Mouse (Mus musculus) liver, embryonic 14.5 days (tissue): ENCODE data around the gene Ugt1a6b. TPM values are rescaled to one million over a fixed set of nuclear protein-coding genes. Genes with fewer than 3 reads are reported as not detected.

Experiments
- ATAC-seq: fragments of 200-750 bp; cut with Nextera tagmentation; 2 replicates; pipeline ENCODE4 v1.8.0; 2017; ENCODE audit warnings: moderate number of reproducible peaks, mild to moderate bottlenecking, moderate library complexity; ENCODE audit not compliant: insufficient read depth
- DNase-seq, 3 experiments: peaks; one replicate each; pipeline ENCODE4 v3.0.0-alpha.2; 2012 to 2013; ENCODE audit warnings: low read depth in 3 of 3, low spot score in 3 of 3
- H3K27ac ChIP-seq: fragments of 300-500 bp; sonication (generic); 2 replicates; pipeline ENCODE4 v1.5.1; 2014; ENCODE audit warnings: moderate library complexity, mild to moderate bottlenecking, control low read depth, inconsistent platforms
- H3K27me3 ChIP-seq: fragments of 300-500 bp; sonication (generic); 2 replicates; pipeline ENCODE4 v1.6.1; 2014; ENCODE audit warnings: mild to moderate bottlenecking, low read length, moderate library complexity; ENCODE audit not compliant: control insufficient read depth, insufficient read depth
- H3K36me3 ChIP-seq: fragments of 300-500 bp; sonication (generic); replicated peaks from 2 replicates; pipeline ENCODE4 v1.6.1; 2014; ENCODE audit warnings: low read depth; ENCODE audit not compliant: control insufficient read depth, insufficient read depth
- H3K4me1 ChIP-seq, 2 experiments: fragments of 200-500 bp in 1 of 2; fragments of 300-500 bp in 1 of 2; sonication (generic) in 1 of 2; replicated peaks; 2 replicates each; pipeline ENCODE4 v1.6.1; 2012 to 2014; ENCODE audit warnings: antibody characterized with exemption in 1 of 2, inconsistent platforms in 1 of 2, low read length in 1 of 2; ENCODE audit not compliant: control insufficient read depth in 2 of 2, insufficient read depth in 2 of 2
- H3K4me2 ChIP-seq: fragments of 300-500 bp; sonication (generic); 2 replicates; pipeline ENCODE4 v1.6.1; 2014; ENCODE audit warnings: low read depth, mild to moderate bottlenecking, control low read depth, moderate library complexity
- H3K4me3 ChIP-seq, 2 experiments: fragments of 200-500 bp in 1 of 2; fragments of 300-500 bp in 1 of 2; sonication (generic) in 1 of 2; 2 replicates each; pipeline ENCODE4 v1.5.1; 2012 to 2014; ENCODE audit warnings: low read depth in 2 of 2, low read length in 2 of 2, mild to moderate bottlenecking in 2 of 2, control low read depth in 1 of 2, inconsistent platforms in 1 of 2, moderate library complexity in 1 of 2; ENCODE audit not compliant: insufficient read depth in 1 of 2
- H3K9ac ChIP-seq: fragments of 300-500 bp; sonication (generic); replicated peaks from 2 replicates; pipeline ENCODE4 v1.6.1; 2014; ENCODE audit warnings: mild to moderate bottlenecking, control low read depth, moderate library complexity
- H3K9me3 ChIP-seq: fragments of 300-500 bp; sonication (generic); 2 replicates; pipeline ENCODE4 v1.6.1; 2016; ENCODE audit warnings: low read length, mixed read lengths; ENCODE audit not compliant: control insufficient read depth
- CTCF ChIP-seq: IDR thresholded peaks from 2 replicates; pipeline ENCODE4 v1.5.1; 2016; ENCODE audit warnings: antibody characterized with exemption, low read depth, control low read depth
- EP300 ChIP-seq: IDR thresholded peaks from 2 replicates; pipeline ENCODE4 v1.6.1; 2016; ENCODE audit warnings: antibody characterized with exemption, low read depth
- WGBS: fragments of 180-500 bp; shearing (Covaris S2); extraction: QIAGEN DNeasy Blood & Tissue Kit; methylation state at CpG from one replicate; pipeline ENCODE4 v1.1.7; 2014; ENCODE audit not compliant: insufficient replicate concordance; 5-methylcytosine and 5-hydroxymethylcytosine counted together
- polyA plus RNA-seq, 2 experiments: library from polyadenylated mRNA; depleted of rRNA in 1 of 2; stranded (reverse) in 1 of 2; unstranded in 1 of 2; fragments of >200 nt; fragmentation: Nextera tagmentation in 1 of 2; extraction: Ambion mirVana in 1 of 2; gene quantifications; 2 replicates each; pipeline versions ENCODE4 v1.2.1 to v1.2.3; 2012 to 2014

Gene Ugt1a6b
- polyA plus RNA-seq, 2 experiments: 3.1 to 4.8 TPM

GRCm38 (mm10) chr1:88074471-88074870 is 28.6 kb upstream of the Ugt1a6b start:
- 66% methylated on average over 2 of the region's 2 CpGs for WGBS

GRCm38 (mm10) chr1:88077128-88077527 is 25.9 kb upstream of the Ugt1a6b start:
- Histone ChIP-seq H3K9me3 (no peaks in the 10 kb centered on the region), H3K27me3 (no peaks in the 10 kb centered on the region), H3K9ac (no peak overlapping the region), H3K36me3 (no peaks in the 10 kb centered on the region), H3K4me1 (no peaks in the 10 kb centered on the region), H3K4me3 (no peak overlapping the region), H3K4me2 (no peak overlapping the region), H3K27ac (no peak overlapping the region)
- ATAC-seq: no peak
- TF ChIP-seq EP300: no peak
- no peak for TF ChIP-seq CTCF
- WGBS: 64% methylated on average over 1 of the region's 1 CpGs
- no peak for DNase-seq

More at GRCm38 (mm10) chr1:88074471-88074870, 28.6 kb upstream of the Ugt1a6b start:
- Histone ChIP-seq H3K4me2 (no peak overlapping the region), H3K36me3 (no peaks in the 10 kb centered on the region), H3K27ac (no peak overlapping the region), H3K27me3 (no peaks in the 10 kb centered on the region), H3K4me3 (no peak overlapping the region), H3K9me3 (no peaks in the 10 kb centered on the region), H3K9ac (no peak overlapping the region), H3K4me1 (no peaks in the 10 kb centered on the region)
- TF ChIP-seq CTCF (no peak), EP300 (no peak)
- no peak for DNase-seq
- ATAC-seq: no peak

- Histone ChIP-seq H3K27me3 (no peaks in the 10 kb centered on the region), H3K4me3 (no peak overlapping the region), H3K9ac (no peak overlapping the region), H3K4me1 (no peaks in the 10 kb centered on the region), H3K27ac (no peak overlapping the region), H3K36me3 (no peaks in the 10 kb centered on the region), H3K9me3 (no peaks in the 10 kb centered on the region), H3K4me2 (no peak overlapping the region)
- DNase-seq: no peak
- no peak for ATAC-seq
- TF ChIP-seq EP300 (no peak), CTCF (no peak)
- WGBS: 39% methylated on average over 1 of the region's 1 CpGs
Observed at GRCm38 (mm10) chr1:88081670-88082069, 21.4 kb upstream of the Ugt1a6b start.

GRCm38 (mm10) chr1:88086125-88086524 is 16.9 kb upstream of the Ugt1a6b start:
- DNase-seq (no peak), ATAC-seq (no peak)
- Histone ChIP-seq H3K36me3 (no peaks in the 10 kb centered on the region), H3K9ac (no peak overlapping the region), H3K27me3 (no peaks in the 10 kb centered on the region), H3K9me3 (no peaks in the 10 kb centered on the region), H3K27ac (no peak overlapping the region), H3K4me2 (no peak overlapping the region), H3K4me3 (no peak overlapping the region), H3K4me1 (no peaks in the 10 kb centered on the region)
- 36% methylated on average over 1 of the region's 1 CpGs for WGBS
- TF ChIP-seq EP300: no peak
- TF ChIP-seq CTCF: no peak

DNA sequence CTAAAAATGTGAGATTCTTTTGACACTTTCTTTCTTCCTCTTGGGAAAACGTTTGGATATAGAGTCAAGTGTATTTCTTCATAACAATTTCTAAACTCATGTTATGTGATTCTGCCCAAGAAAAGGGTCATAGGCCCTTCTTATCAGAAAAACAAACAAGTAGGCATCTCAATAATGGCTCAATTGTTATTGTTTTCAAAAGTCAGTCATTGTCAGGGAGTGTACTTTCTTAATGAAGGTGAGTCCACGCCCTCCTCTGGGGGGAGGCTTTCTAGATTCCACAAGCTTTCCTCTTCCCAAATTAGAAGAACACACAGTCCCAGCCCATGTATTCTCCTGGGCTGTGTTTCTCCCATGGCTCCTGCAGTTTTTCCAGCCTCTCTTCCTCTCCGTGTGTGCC is 15.5 kb upstream of the Ugt1a6b start, which contains the start of gene Ugt1a8:
TSS of gene Ugt1a8 (plus strand) at position 301 of the 400 bp plus-strand sequence.
- H3K27me3 ChIP-seq: no peaks in the 10 kb centered on the region
- no peaks in the 10 kb centered on the region for H3K9me3 ChIP-seq
- 49% methylated on average over 3 of the region's 3 CpGs for WGBS
- no peak within 1 kb of the TSS for H3K4me2 ChIP-seq
- no peak within 1 kb of the TSS for H3K27ac ChIP-seq
- no peak within 1 kb of the TSS for H3K4me3 ChIP-seq
- TF ChIP-seq CTCF (no peak), EP300 (no peak)
- H3K4me1 ChIP-seq: no peaks in the 10 kb centered on the region
- DNase-seq (no peak), ATAC-seq (no peak)
- no peaks in the 10 kb centered on the region for H3K36me3 ChIP-seq
- H3K9ac ChIP-seq: no peak within 1 kb of the TSS
